Comparison of ENCODE assay signal across 19 mouse cellular contexts in the genomic region with DNA sequence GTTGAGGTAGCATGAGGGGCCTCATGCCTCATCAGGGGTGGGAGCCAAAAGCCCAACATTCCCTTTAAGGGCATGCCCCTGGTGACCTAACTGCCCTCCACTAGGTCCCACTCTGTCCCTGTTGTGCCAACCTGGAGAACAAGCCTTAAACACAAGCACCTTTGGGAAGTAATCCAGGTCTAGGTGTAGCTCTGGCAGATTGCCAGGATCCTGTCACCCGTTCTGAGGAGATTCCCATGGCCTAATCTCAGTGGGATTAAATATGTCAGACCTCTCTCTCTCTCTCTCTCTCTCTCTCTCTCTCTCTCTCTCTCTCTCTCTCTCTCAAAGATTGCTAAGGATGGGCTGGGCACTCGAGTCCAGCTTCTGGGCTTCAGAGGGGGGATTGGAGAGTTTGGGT. TPM values are rescaled to one million over a fixed set of nuclear protein-coding genes. Genes with fewer than 3 reads are reported as not detected.
DNase-seq lines count a peak whose midpoint lies in the region; ATAC-seq and TF ChIP-seq lines count a peak whose summit lies in the region.
"Had no signal": no experiment of that assay in that cellular context is flagged by ENCODE, and none has a peak within 500 bp of the region (broad histone marks: within the 10 kb centered on the region; RNA-seq: fewer than 3 reads in every experiment).

No protein-coding gene starts in this region.

- no peak overlapping the region for H3K4me3 ChIP-seq in heart, embryonic 11.5 days (ENCODE audit: low read depth, low read length)
- no peak overlapping the region for H3K4me3 ChIP-seq in testis, adult 2 months (ENCODE audit: control insufficient read depth, low read depth, low read length)
- H3K4me3 ChIP-seq: embryonic facial prominence, embryonic 13.5 days; forebrain, embryonic 15.5 days; hindbrain, embryonic 13.5 days; layer of hippocampus, adult 2 months; limb, embryonic 13.5 days; liver, embryonic 15.5 days; midbrain, embryonic 10.5 days had no signal

- WGBS in heart, embryonic 11.5 days (ENCODE audit: insufficient replicate concordance) = 43% methylated on average over 2 of the region's 2 CpGs

- no peaks in the 10 kb centered on the region for H3K27me3 ChIP-seq in heart, embryonic 11.5 days (ENCODE audit: control insufficient read depth, insufficient read depth, low read length)
- no peaks in the 10 kb centered on the region for H3K27me3 ChIP-seq in testis, adult 2 months (ENCODE audit: control insufficient read depth, insufficient read depth, low read length)
- H3K27me3 ChIP-seq: embryonic facial prominence, embryonic 13.5 days; forebrain, embryonic 15.5 days; limb, embryonic 13.5 days; liver, embryonic 15.5 days had no signal

- no peak for DNase-seq in heart, adult 9 months (ENCODE audit: low spot score in 2 of 2)
- peak; percentile 46 for DNase-seq in kidney, postnatal 10 days
- no peak for DNase-seq in kidney, adult 11 months
- no peak for DNase-seq in testis, postnatal 14 days (ENCODE audit: low spot score)
- no peak for DNase-seq in frontal cortex, postnatal 10 days (ENCODE audit: low spot score in 2 of 2)
- DNase-seq: cerebellum, adult 8-10 months; layer of hippocampus, postnatal 36 days; right cerebral cortex, postnatal 4 days had no signal

- H3K4me1 ChIP-seq in heart, embryonic 11.5 days (ENCODE audit: control insufficient read depth, insufficient read depth, low read length) = peaks cover 33% of the 10 kb centered on the region
- H3K4me1 ChIP-seq in testis, adult 2 months (ENCODE audit: control insufficient read depth, insufficient read depth, low read length) = peaks cover 4% of the 10 kb centered on the region; the same call in 1 of the 2 replicates

- ATAC-seq in heart, embryonic 11.5 days (replicated peaks; ENCODE audit: insufficient number of reproducible peaks, low FRiP score, low TSS enrichment) = no peak
- ATAC-seq: forebrain, embryonic 15.5 days; inflammation-experienced regulatory T-cells, adult 6 months had no signal

- 0 out of 2 replicates have a peak overlapping the region, but pooled peaks have one; percentile 3 for H3K27ac ChIP-seq in heart, embryonic 11.5 days (ENCODE audit: low read depth, low read length)
- peak overlapping the region; percentile 23 for H3K27ac ChIP-seq in testis, adult 2 months (ENCODE audit: control insufficient read depth, insufficient read depth, low read depth, low read length)
- H3K27ac ChIP-seq: embryonic facial prominence, embryonic 13.5 days; forebrain, embryonic 15.5 days; hindbrain, embryonic 13.5 days; kidney, postnatal 0 days; layer of hippocampus, adult 2 months; limb, embryonic 13.5 days; liver, embryonic 15.5 days; midbrain, embryonic 10.5 days had no signal

- H3K36me3 ChIP-seq in heart, embryonic 11.5 days (ENCODE audit: control insufficient read depth, insufficient read depth, low read length) = peaks cover 3% of the 10 kb centered on the region; the same call in 1 of the 2 replicates
- no peaks in the 10 kb centered on the region for H3K36me3 ChIP-seq in testis, adult 2 months (ENCODE audit: control insufficient read depth, insufficient read depth, low read length)
- H3K36me3 ChIP-seq: forebrain, embryonic 15.5 days; hindbrain, embryonic 13.5 days; liver, embryonic 15.5 days; midbrain, embryonic 10.5 days had no signal

- no peak for TF ChIP-seq POLR2A in testis, adult 2 months (IDR thresholded peaks at IDR 0.05; ENCODE audit: control insufficient read depth, low read depth, low read length)

- no peak overlapping the region for H3K9ac ChIP-seq in heart, embryonic 11.5 days (ENCODE audit: low read depth, low read length)
- H3K9ac ChIP-seq: embryonic facial prominence, embryonic 13.5 days; forebrain, embryonic 15.5 days; hindbrain, embryonic 13.5 days; limb, embryonic 13.5 days; liver, embryonic 15.5 days had no signal

- H3K4me2 ChIP-seq in heart, embryonic 11.5 days = no peak overlapping the region
- H3K4me2 ChIP-seq: embryonic facial prominence, embryonic 13.5 days; forebrain, embryonic 15.5 days; hindbrain, embryonic 13.5 days; limb, embryonic 13.5 days; liver, embryonic 15.5 days had no signal

- TF ChIP-seq CTCF in testis, adult 2 months (IDR thresholded peaks at IDR 0.05; ENCODE audit: control insufficient read depth, insufficient read depth, insufficient replicate concordance, low read depth, low read length) = no peak

- H3K9me3 ChIP-seq in heart, embryonic 11.5 days (replicated peaks; ENCODE audit: control insufficient read depth, low read length) = no peaks in the 10 kb centered on the region
- H3K9me3 ChIP-seq: embryonic facial prominence, embryonic 13.5 days; forebrain, embryonic 15.5 days; hindbrain, embryonic 13.5 days; limb, embryonic 13.5 days; liver, embryonic 15.5 days; midbrain, embryonic 10.5 days had no signal

RNA-seq across cellular contexts. Expression of gene Umps, which starts 35.2 kb away (rescaled TPM):
- 43.0 and 43.9 TPM in 2 replicates for polyA plus RNA-seq in heart, embryonic 11.5 days (2014; fragmentation: Nextera tagmentation; extraction: Ambion mirVana)
- polyA plus RNA-seq in testis, adult 2 months (2012; rRNA removed) = 12.6 and 13.6 TPM in 2 replicates
